ENCODE assay signal across 24 mouse cellular contexts in genomic region chr12:10529077-10529476, GRCm38 (mm10).
"Had no signal": no experiment of that assay in that cellular context is flagged by ENCODE, and none has a peak within 500 bp of the region (broad histone marks: within the 10 kb centered on the region; RNA-seq: fewer than 3 reads in every experiment).

No protein-coding gene starts in this region.

- H3K9me3 ChIP-seq: heart, embryonic 10.5 days; heart, embryonic 12.5 days; hindbrain, embryonic 13.5 days; hindbrain, embryonic 15.5 days; kidney, embryonic 15.5 days; limb, embryonic 13.5 days; limb, embryonic 15.5 days had no signal

- H3K4me3 ChIP-seq: heart, embryonic 10.5 days; heart, embryonic 12.5 days; hindbrain, embryonic 13.5 days; hindbrain, embryonic 15.5 days; kidney, embryonic 15.5 days; limb, embryonic 13.5 days; limb, embryonic 15.5 days had no signal

- ATAC-seq: forebrain, postnatal 0 days; hindbrain, postnatal 0 days; intestine, embryonic 16.5 days had no signal

- H3K27ac ChIP-seq: heart, embryonic 10.5 days; hindbrain, embryonic 13.5 days; hindbrain, embryonic 15.5 days; hindbrain, postnatal 0 days; kidney, embryonic 15.5 days; kidney, postnatal 0 days; limb, embryonic 13.5 days; limb, embryonic 15.5 days had no signal

- H3K4me1 ChIP-seq: heart, embryonic 10.5 days; hindbrain, embryonic 13.5 days; hindbrain, embryonic 15.5 days; kidney, embryonic 15.5 days; limb, embryonic 13.5 days; limb, embryonic 15.5 days had no signal

- H3K4me2 ChIP-seq: heart, embryonic 12.5 days; hindbrain, embryonic 13.5 days; hindbrain, embryonic 15.5 days; kidney, embryonic 15.5 days; limb, embryonic 13.5 days; limb, embryonic 15.5 days had no signal

- H3K9ac ChIP-seq: forebrain, postnatal 0 days; heart, embryonic 12.5 days; hindbrain, embryonic 13.5 days; hindbrain, embryonic 15.5 days; kidney, embryonic 15.5 days; limb, embryonic 13.5 days; limb, embryonic 15.5 days had no signal

- H3K27me3 ChIP-seq: heart, embryonic 12.5 days; hindbrain, embryonic 13.5 days; hindbrain, embryonic 15.5 days; kidney, embryonic 15.5 days; limb, embryonic 13.5 days; limb, embryonic 15.5 days had no signal

- H3K36me3 ChIP-seq: heart, embryonic 10.5 days; heart, embryonic 12.5 days; hindbrain, embryonic 13.5 days; hindbrain, embryonic 15.5 days; kidney, embryonic 15.5 days; limb, embryonic 13.5 days; limb, embryonic 15.5 days had no signal

- DNase-seq: forebrain, postnatal 0 days; gastrocnemius, postnatal 14 days; gastrocnemius, postnatal 36 days; heart, adult 11 months; heart, postnatal 14 days; heart, postnatal 36 days; kidney, adult 11 months; kidney, adult 2 months; kidney, adult 9 months; kidney, postnatal 14 days; kidney, postnatal 36 days; layer of hippocampus, adult 9-11 months; layer of hippocampus, postnatal 36 days; left cerebral cortex, postnatal 4 days had no signal
